Mouse (Mus musculus) cerebellum, adult 2 months (tissue): ENCODE results near the gene Selenbp2. TPM values are rescaled to one million over a fixed set of nuclear protein-coding genes. Genes with fewer than 3 reads are reported as not detected.
"Not testable (repeated sequence)": the region's sequence is repeated elsewhere in the genome, so short reads cannot be mapped to it uniquely, and the experiment has no call there.

Source experiments
- DNase-seq, 2 experiments: peaks; one replicate each; pipeline ENCODE4 v3.0.0; 2021
- H3K27ac ChIP-seq: fragments of 200-500 bp; 2 replicates; pipeline ENCODE4 v1.5.1; 2012; ENCODE audit warnings: low read length, control low read depth, inconsistent platforms; ENCODE audit not compliant: insufficient read depth
- H3K27me3 ChIP-seq: fragments of 200-500 bp; 2 replicates; pipeline ENCODE4 v1.6.1; 2012; ENCODE audit warnings: inconsistent platforms, mild to moderate bottlenecking, low read length, moderate library complexity; ENCODE audit not compliant: control insufficient read depth, insufficient read depth
- H3K4me1 ChIP-seq: fragments of 200-500 bp; 2 replicates; pipeline ENCODE4 v1.6.1; 2011; ENCODE audit warnings: low read length; ENCODE audit not compliant: control insufficient read depth, insufficient read depth
- H3K4me3 ChIP-seq: fragments of 200-500 bp; replicated peaks from 2 replicates; pipeline ENCODE3; 2011; ENCODE audit warnings: mild to moderate bottlenecking, low read depth, low read length, control low read depth; ENCODE audit not compliant: insufficient read depth
- CTCF ChIP-seq: fragments of 200-500 bp; IDR thresholded peaks from 2 replicates; pipeline ENCODE4 v1.5.1; 2011; ENCODE audit warnings: low read depth, mild to moderate bottlenecking, control low read depth, low read length, moderate library complexity, borderline replicate concordance; ENCODE audit not compliant: insufficient read depth
- POLR2A ChIP-seq: fragments of 200-500 bp; IDR thresholded peaks from 2 replicates; pipeline ENCODE4 v1.6.1; 2011; ENCODE audit warnings: low read length, control low read depth, borderline replicate concordance; ENCODE audit not compliant: insufficient read depth
- WGBS: fragments of 180-500 bp; shearing (Covaris S2); methylation state at CpG from one replicate; pipeline ENCODE4 v1.1.7; 2018; 5-methylcytosine and 5-hydroxymethylcytosine counted together
- polyA plus RNA-seq: library from polyadenylated mRNA; depleted of rRNA; stranded (reverse); fragments of >200 nt; gene quantifications from 2 replicates; pipeline ENCODE4 v1.2.3, GENCODE M21; 2012

Gene Selenbp2
- polyA plus RNA-seq, 1 experiment, result 0.44 TPM

DNA sequence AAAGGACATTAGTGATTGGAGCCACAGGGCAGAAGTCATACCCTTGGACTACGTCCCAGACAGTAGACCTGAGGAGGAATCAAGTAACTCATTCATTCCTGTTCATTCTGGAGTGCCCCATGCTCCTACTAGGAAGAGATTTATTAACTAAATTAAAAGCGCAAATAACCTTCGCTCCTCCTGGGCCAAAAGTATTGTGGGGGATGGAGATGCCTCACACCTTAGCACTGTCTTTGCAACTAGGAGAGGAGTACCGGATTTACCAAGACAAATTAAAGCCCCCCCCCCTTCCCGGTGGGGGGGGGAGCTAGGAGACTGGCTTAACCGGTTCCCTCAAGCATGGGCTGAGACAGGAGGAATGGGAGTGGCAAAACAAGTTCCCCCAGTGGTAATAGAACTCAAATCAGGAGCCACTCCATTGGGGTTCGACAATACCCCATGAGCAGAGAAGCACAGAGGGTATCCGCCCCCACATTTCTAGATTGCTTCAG lies 14.0 kb upstream of the Selenbp2 start:
- WGBS, result 73% methylated on average over 8 of the region's 8 CpGs
- TF ChIP-seq POLR2A (no peak), CTCF (no peak)
- DNase-seq, result no peak
- H3K27me3 ChIP-seq, result no peaks in the 10 kb centered on the region
- no peak overlapping the region for H3K4me3 ChIP-seq
- H3K27ac ChIP-seq, result no peak overlapping the region
- no peaks in the 10 kb centered on the region for H3K4me1 ChIP-seq

DNA sequence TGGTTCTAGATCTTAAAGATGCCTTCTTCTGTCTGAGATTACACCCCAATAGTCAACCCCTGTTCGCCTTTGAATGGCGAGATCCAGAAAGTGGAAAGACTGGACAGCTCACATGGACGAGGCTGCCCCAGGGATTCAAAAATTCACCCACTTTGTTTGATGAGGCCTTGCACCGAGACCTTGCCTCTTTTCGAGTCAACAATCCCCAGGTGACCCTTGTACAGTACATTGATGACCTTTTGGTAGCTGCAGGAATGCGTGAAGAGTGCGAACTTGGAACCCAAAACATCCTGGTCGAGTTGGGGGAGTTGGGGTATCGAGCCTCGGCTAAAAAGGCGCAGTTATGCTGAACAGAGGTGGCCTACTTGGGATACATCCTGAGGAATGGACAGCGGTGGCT lies 13.3 kb upstream of the Selenbp2 start:
- not testable (repeated sequence) for H3K4me3 ChIP-seq, DNase-seq, H3K27ac ChIP-seq, H3K27me3 ChIP-seq, H3K4me1 ChIP-seq
- 90% methylated on average over 12 of the region's 12 CpGs for WGBS

DNA sequence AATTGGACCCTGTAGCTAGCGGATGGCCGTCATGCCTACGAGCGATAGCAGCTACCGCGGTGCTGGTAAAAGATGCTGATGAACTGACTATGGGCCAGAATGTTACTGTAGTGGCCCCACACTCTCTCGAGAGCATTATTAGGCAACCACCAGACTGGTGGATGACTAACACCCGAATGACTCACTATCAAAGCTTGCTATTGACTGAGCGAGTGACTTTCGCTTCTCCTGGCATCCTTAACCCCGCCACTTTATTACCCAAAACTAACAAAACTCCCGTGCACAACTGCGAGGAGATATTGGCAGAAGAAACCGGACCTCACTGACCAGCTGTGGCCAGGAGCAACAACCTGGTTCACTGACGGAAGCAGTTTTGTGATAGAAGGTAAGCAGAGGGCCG lies 12.6 kb upstream of the Selenbp2 start:
- Histone ChIP-seq H3K27ac (no peak overlapping the region), H3K27me3 (no peaks in the 10 kb centered on the region), H3K4me3 (no peak overlapping the region), H3K4me1 (no peaks in the 10 kb centered on the region)
- WGBS, result 91% methylated on average over 16 of the region's 16 CpGs
- DNase-seq, result no peak
- TF ChIP-seq POLR2A, result no peak
- no peak for TF ChIP-seq CTCF

DNA sequence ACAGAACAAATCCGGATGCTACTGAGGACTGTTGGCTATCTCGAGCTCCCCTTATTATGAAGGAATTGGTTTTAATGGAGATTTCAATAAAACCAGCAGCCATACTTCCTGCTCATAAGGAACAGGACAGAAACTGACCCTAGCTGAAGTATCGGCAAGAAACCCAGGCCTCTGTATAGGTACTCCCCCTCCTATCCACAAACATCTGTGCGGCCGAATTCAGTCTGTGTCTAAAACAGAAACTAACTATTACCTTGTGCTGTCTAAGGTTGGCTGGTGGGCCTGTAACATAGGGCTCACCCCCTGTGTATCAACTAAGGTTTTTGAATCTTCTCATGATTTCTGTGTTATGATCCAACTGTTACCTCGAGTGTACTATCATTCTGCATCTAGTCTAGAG lies 9.7 kb upstream of the Selenbp2 start:
- Histone ChIP-seq H3K27ac (no peak overlapping the region), H3K27me3 (no peaks in the 10 kb centered on the region), H3K4me3 (no peak overlapping the region), H3K4me1 (no peaks in the 10 kb centered on the region)
- TF ChIP-seq POLR2A, result no peak
- no peak for TF ChIP-seq CTCF
- WGBS, result 87% methylated on average over 6 of the region's 6 CpGs
- no peak for DNase-seq

DNA sequence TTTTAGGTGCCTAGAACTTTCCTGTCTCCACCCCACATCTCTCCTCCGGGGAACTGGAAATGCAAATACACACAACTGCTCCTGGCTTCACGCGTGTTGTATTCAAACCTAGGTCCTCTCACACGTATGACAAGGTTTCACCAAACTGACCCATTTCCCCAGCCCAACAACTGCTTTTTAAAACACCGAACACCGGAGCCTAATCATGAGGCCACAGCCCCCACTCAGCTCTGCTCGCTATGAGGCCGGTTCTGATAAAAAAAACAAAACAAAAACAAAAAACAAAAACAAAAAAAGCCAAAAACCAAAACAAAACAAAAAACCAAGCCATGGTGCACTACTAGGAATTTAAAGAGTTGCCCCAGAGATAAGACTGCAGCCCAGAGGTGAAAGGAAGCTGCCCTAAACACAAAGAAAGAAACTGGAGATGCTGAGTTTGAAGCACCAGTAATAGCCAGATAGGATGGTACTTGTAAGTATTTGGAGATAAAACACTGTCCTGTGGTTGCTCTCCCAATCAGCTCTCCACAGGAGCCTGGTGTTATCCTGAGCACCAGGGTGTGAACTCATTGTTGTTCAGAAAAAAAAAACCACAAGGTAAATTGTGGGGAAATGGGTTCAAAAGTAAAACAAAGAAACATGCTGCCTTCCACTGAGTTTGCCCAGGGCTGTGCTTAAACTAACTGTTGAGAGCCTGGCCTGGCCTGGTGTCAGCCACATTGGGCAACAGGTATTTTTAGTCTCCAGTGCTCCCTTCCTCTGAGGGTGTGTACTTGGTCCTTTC lies 7.2 kb upstream of the Selenbp2 start:
- H3K4me1 ChIP-seq, H3K27me3 ChIP-seq, DNase-seq, H3K27ac ChIP-seq, H3K4me3 ChIP-seq: not testable (repeated sequence)
- 91% methylated on average over 8 of the region's 8 CpGs for WGBS

DNA sequence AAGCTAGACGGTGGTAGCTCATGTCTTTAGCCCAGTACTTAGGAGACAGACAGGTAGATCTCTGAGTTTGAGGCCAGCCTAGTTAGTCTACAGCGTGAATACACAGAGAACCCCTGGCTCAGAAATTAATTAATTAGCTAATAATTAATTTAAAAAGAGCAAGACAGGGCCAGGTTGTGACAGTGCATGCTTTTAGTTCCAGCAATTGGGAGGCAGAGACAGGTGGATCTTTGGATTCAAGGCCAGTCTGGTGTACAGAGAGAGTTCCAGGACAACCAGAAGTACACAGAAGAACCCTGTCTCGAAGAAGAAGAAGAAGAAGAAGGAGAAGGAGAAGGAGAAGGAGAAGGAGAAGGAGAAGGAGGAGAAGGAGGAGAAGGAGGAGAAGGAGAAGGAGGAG lies 4.7 kb upstream of the Selenbp2 start:
- WGBS, result 77% methylated on average over 3 of the region's 3 CpGs
- not testable (repeated sequence) for H3K27me3 ChIP-seq, H3K27ac ChIP-seq, H3K4me1 ChIP-seq, DNase-seq, H3K4me3 ChIP-seq

DNA sequence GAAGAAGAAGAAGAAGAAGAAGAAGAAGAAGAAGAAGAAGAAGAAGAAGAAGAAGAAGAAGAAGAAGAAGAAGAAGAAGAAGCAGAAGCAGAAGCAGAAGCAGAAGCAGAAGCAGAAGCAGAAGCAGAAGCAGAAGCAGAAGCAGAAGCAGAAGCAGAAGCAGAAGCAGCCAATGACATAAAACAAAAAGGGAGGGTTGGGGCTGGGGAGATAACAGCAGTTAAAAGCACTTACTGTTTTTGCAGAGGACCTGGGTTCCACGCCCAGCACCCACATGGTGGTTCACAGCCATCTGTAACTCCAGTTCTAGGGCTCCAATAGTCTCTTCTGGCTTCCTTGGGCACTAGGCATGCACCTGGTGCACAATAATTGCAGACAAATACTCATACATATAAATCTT lies 4.2 kb upstream of the Selenbp2 start:
- not testable (repeated sequence) for H3K4me1 ChIP-seq, H3K27me3 ChIP-seq, H3K27ac ChIP-seq, DNase-seq, H3K4me3 ChIP-seq
- WGBS, result 55% methylated on average over 1 of the region's 1 CpGs

DNA sequence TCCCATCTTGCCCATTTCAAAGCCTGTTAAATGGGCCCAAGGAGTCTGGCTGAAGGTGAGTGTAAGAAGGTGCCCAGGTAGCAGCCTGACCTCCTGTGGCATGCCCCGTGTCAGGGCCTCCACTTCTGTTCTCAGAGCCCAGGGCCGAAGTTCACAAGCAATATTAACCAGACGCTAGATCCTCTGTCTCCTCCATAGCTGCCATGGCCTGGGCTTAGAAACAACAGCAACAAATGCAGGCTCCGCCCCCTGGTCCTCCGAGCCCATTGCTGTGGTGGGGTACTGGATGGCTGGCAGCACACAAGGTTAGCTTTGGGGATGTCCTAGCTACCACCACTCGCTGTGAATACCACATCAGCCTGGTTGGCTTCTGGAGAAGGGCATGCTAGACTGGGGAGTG lies 3.2 kb upstream of the Selenbp2 start:
- DNase-seq, H3K27me3 ChIP-seq, H3K27ac ChIP-seq, H3K4me3 ChIP-seq, H3K4me1 ChIP-seq: not testable (repeated sequence)
- 68% methylated on average over 6 of the region's 6 CpGs for WGBS

DNA sequence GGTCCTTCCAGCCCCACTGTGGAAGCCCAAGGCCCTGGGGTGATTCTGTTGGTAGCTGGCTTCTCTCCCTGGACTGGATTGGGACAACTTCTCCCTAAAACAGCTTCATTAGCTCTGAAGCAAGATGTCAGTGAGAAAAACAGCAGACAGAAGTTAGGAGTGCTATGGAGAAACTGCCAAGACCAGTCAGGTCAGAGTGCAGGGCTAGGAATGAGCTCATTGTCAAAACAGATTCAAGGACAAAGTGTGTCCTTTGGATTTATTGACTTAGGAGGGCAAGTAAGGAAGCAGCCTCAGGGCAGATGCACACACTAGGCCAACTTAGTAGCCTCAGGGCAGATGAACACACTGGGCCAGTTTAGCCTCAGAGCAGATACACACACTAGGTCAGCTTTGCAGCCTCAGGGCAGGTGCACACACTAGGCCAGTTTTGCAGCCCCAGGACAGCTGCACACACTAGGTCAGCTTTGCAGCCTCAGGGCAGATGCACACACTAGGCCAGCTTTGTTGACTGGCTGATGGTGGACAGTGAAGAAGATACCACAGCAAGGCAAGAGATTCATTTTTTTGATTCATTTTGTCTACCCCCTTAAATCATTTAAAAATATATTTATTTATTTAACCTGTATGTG lies 2.6 kb upstream of the Selenbp2 start:
- DNase-seq, result no peak
- H3K27me3 ChIP-seq, result no peaks in the 10 kb centered on the region
- no peak overlapping the region for H3K4me3 ChIP-seq
- TF ChIP-seq POLR2A (no peak), CTCF (no peak)
- H3K27ac ChIP-seq, result no peak overlapping the region
- H3K4me1 ChIP-seq, result no peaks in the 10 kb centered on the region

DNA sequence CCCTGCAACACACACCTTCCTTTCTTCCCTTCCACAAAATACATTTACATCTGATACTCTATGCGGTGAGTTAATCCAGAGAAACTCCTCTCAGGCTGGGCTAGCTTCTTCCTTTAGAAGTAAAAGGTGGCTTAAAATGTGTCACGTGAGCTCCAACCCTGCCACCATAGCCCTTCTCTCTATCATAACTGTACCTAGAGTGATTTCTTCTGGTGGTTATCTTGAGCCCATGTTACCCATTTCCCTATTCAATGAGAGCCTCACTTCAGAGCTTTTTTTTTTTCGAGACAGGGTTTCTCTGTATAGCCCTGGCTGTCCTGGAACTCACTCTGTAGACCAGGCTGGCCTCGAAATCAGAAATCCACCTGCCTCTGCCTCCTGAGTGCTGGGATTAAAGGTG lies 1.7 kb upstream of the Selenbp2 start:
- not testable (repeated sequence) for H3K4me1 ChIP-seq, H3K27me3 ChIP-seq, DNase-seq, H3K4me3 ChIP-seq, H3K27ac ChIP-seq
- WGBS, result 83% methylated on average over 4 of the region's 4 CpGs

DNA sequence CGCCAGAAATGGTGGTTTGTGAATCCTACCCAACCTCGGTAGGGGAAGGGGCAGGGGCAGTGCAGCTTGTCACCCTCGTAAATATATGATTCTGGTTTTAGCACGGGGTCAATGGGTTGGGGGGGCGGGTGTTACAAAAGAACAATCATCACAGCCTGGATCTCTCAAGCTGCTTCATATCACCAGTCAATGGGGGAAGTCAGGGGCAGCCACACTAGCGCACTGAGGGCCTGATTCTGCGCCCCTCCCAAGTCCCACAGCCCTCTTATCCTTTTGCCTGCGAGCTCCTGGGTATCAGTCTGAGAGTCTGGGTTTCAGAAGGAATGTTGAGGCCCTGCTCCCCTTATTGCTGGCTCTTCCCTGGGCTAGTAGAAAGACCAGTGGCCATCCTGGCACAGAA lies 518 bp downstream of the Selenbp2 start:
- WGBS, result 73% methylated on average over 6 of the region's 8 CpGs
- DNase-seq, result not testable (repeated sequence)

DNA sequence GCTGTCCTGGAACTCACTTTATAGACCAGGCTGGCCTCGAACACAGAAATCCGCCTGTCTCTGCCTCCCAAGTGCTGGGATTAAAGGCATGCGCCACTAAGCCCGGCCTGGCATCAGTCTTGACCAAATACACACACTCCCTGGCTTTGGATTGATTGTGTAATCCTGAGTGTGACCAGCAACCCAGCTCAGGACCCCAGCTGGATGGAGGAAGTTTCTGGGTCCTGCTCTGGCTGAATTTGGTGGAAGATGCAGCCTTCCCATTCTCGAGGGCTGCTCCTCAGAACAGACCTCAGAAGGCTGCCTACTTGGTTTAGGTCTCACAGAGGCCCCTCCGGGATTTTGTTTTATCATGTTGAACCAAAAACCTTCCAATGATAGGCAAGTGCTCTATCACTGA lies 2.2 kb downstream of the Selenbp2 start:
- not testable (repeated sequence) for H3K4me3 ChIP-seq, H3K4me1 ChIP-seq, DNase-seq, H3K27me3 ChIP-seq, H3K27ac ChIP-seq
- 86% methylated on average over 6 of the region's 6 CpGs for whole genome bisulfite sequencing

More for the DNA sequence above, 518 bp downstream of the Selenbp2 start:
- H3K4me1 ChIP-seq, H3K27me3 ChIP-seq, H3K27ac ChIP-seq, H3K4me3 ChIP-seq: not testable (repeated sequence)
